Mouse (Mus musculus) intestine, embryonic 15.5 days (tissue): ENCODE measurements around the gene Gpr180. TPM values are rescaled to one million over a fixed set of nuclear protein-coding genes. Genes with fewer than 3 reads are reported as not detected.

Experiments
- polyA plus RNA-seq: library from polyadenylated mRNA; unstranded; fragments of >200 nt; fragmentation: Nextera tagmentation; extraction: Ambion mirVana; gene quantifications from 2 replicates; pipeline ENCODE4 v1.2.1, GENCODE M21; 2015

Gene Gpr180
- polyA plus RNA-seq, 1 experiment from 2014 or later, result 47.3 TPM

Other genes starting within 250 kb of the Gpr180 start
- gene Dct, start 84.9 kb upstream of the Gpr180 start, polyA plus RNA-seq, result 1.4 and 1.5 TPM in 2 replicates
- gene Tgds, start 4.4 kb upstream of the Gpr180 start, polyA plus RNA-seq, result 30.2 and 34.0 TPM in 2 replicates
- 0.09 and 0.14 TPM in 2 replicates for gene Sox21, start 99.9 kb downstream of the Gpr180 start, polyA plus RNA-seq
- not detected in 2 replicates for gene Gm9376, start 129.8 kb downstream of the Gpr180 start, polyA plus RNA-seq